Mouse (Mus musculus): ENCODE data around the gene Prss28. TPM values are rescaled to one million over a fixed set of nuclear protein-coding genes. Genes with fewer than 3 reads are reported as not detected.

The Prss28 gene
- polyA plus RNA-seq (2012; rRNA removed), result not detected in 2 replicates

DNA sequence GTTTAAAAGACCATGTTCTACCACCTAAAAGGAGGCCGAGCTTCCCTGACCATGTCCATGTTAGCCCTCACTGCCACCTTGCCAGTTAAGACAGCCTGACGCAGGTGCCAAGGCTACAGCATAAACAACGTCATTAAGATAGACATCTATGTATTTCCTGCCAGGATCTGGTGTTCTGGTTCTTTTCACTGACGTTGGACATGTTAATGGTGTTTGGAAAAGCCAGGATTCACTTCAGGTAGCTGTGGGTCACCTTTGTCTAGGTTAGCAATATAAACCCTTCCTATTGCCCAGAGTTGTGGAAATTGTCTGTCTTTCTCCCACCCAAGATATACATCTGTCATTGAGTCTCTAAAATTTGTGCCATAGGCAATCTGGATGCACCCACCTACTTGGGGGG lies at the start of gene Prss28:
TSS of gene Prss28 (plus strand) at position 301 of the 400 bp plus-strand sequence.
- 55% methylated on average over 4 of the region's 4 CpGs for WGBS
- no peak within 1 kb of the TSS for H3K4me3 ChIP-seq (ENCODE audit: low read depth, low read length)
- H3K27ac ChIP-seq (ENCODE audit: insufficient read depth, low read depth, low read length), result no peak within 1 kb of the TSS
- H3K27me3 ChIP-seq (ENCODE audit: control insufficient read depth, insufficient read depth, low read length), result no peaks in the 10 kb centered on the region
- no peaks in the 10 kb centered on the region for H3K4me1 ChIP-seq (ENCODE audit: control insufficient read depth, insufficient read depth, insufficient read length, low read length)
- H3K36me3 ChIP-seq (ENCODE audit: control insufficient read depth, insufficient read depth, low read length), result no peaks in the 10 kb centered on the region
- no peak for TF ChIP-seq CTCF (IDR thresholded peaks at IDR 0.05; ENCODE audit: extremely low read depth, insufficient read length, insufficient replicate concordance, low read depth, low read length)
- no peak for TF ChIP-seq POLR2A (IDR thresholded peaks at IDR 0.05; ENCODE audit: low read depth, low read length)

DNA sequence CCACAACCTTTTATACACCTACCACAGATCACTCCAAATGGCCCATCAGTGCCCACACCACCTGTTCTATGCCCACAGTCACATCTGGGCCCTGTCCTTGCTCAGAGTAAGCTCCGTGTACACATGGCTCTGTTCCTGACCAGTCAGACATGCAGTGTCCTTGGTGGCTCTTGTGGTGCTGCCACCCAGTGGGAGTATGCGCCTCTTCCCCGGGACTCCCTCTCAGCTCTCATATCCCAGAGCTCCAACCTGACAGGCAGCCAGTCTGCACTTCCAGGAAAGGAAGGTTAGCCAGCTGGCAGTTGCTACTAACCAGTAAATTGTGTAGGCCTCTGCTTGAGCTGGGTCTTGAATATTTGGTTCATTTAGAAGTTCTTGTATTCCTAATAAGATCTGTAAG lies 44.0 kb upstream of the Prss28 start:
- Histone ChIP-seq H3K27ac (ENCODE audit: insufficient read depth, low read depth, low read length) (no peak overlapping the region), H3K36me3 (ENCODE audit: control insufficient read depth, insufficient read depth, low read length) (peaks cover 70% of the 10 kb centered on the region), H3K27me3 (ENCODE audit: control insufficient read depth, insufficient read depth, low read length) (no peaks in the 10 kb centered on the region), H3K4me1 (ENCODE audit: control insufficient read depth, insufficient read depth, insufficient read length, low read length) (peaks cover under 1% of the 10 kb centered on the region; the same call in 1 of the 2 replicates), H3K4me3 (ENCODE audit: low read depth, low read length) (no peak overlapping the region)
- WGBS, result 53% methylated on average over 3 of the region's 3 CpGs
- peak; percentile 33; the same call in 1 of the 2 replicates for TF ChIP-seq CTCF (IDR thresholded peaks at IDR 0.05; ENCODE audit: extremely low read depth, insufficient read length, insufficient replicate concordance, low read depth, low read length)
- no peak for TF ChIP-seq POLR2A (IDR thresholded peaks at IDR 0.05; ENCODE audit: low read depth, low read length)

- peaks cover 30% of the 10 kb centered on the region for H3K36me3 ChIP-seq (ENCODE audit: control insufficient read depth, insufficient read depth, low read length)
- TF ChIP-seq POLR2A (IDR thresholded peaks at IDR 0.05; ENCODE audit: low read depth, low read length) (no peak), CTCF (IDR thresholded peaks at IDR 0.05; ENCODE audit: extremely low read depth, insufficient read length, insufficient replicate concordance, low read depth, low read length) (no peak)
- H3K4me3 ChIP-seq (ENCODE audit: low read depth, low read length), result no peak overlapping the region
- H3K27me3 ChIP-seq (ENCODE audit: control insufficient read depth, insufficient read depth, low read length), result no peaks in the 10 kb centered on the region
- no peak overlapping the region for H3K27ac ChIP-seq (ENCODE audit: insufficient read depth, low read depth, low read length)
- 49% methylated on average over 2 of the region's 2 CpGs for WGBS
- peaks cover 21% of the 10 kb centered on the region; the same call in 1 of the 2 replicates for H3K4me1 ChIP-seq (ENCODE audit: control insufficient read depth, insufficient read depth, insufficient read length, low read length)
These were observed 37.6 kb upstream of the Prss28 start for GRCm38 (mm10) chr17:25270795-25271335.

- under 1% methylated on average over 10 of the region's 10 CpGs for WGBS
- H3K4me3 ChIP-seq (ENCODE audit: low read depth, low read length), result peak overlapping the region; percentile 88
- peaks cover 16% of the 10 kb centered on the region for H3K36me3 ChIP-seq (ENCODE audit: control insufficient read depth, insufficient read depth, low read length)
- TF ChIP-seq CTCF (IDR thresholded peaks at IDR 0.05; ENCODE audit: extremely low read depth, insufficient read length, insufficient replicate concordance, low read depth, low read length) (no peak), POLR2A (IDR thresholded peaks at IDR 0.05; ENCODE audit: low read depth, low read length) (no peak)
- peaks cover 21% of the 10 kb centered on the region; the same call in 1 of the 2 replicates for H3K4me1 ChIP-seq (ENCODE audit: control insufficient read depth, insufficient read depth, insufficient read length, low read length)
- no peaks in the 10 kb centered on the region for H3K27me3 ChIP-seq (ENCODE audit: control insufficient read depth, insufficient read depth, low read length)
- peak overlapping the region; percentile 99 for H3K27ac ChIP-seq (ENCODE audit: insufficient read depth, low read depth, low read length)
These were observed 36.1 kb upstream of the Prss28 start for GRCm38 (mm10) chr17:25272326-25272725.

DNA sequence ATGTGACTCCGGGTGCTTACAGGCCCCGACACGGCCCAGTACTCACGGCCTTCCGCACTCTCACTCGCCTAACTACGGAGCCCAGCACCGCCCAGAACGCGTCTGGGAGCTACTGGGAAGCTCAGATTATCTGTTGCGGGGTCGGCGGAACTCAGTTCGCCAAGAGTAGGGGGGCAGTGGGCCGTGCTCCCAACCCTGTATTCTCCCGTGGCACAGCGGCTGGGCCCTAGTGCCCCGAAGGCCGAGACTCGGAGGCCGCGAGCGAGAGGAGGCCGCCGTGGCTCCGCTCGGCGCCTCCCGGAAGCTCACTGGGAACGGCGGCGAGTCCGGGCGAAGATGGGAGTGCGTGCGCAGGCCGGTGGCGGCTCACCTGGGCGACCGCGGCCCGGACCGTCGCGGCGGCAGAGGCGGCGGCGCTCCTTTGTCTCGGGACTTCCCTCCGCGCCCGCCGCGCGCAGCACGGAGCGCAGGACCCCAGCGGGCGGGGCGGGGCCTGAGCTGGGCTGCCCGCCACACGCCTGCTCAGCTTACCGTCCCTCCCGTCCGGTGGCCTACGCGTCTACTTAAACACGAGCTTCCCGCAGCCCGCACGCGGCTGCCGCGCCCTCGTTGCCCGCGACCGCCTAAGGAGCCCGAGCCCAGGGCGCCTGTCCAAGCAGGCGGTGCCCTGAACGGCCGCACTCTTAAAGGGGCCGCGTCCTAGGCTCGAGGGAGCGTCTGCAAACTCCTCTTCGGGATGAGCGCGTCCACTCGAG lies 35.3 kb upstream of the Prss28 start:
- Histone ChIP-seq H3K27ac (ENCODE audit: insufficient read depth, low read depth, low read length) (peak overlapping the region; percentile 99), H3K4me3 (ENCODE audit: low read depth, low read length) (peak overlapping the region; percentile 88), H3K27me3 (ENCODE audit: control insufficient read depth, insufficient read depth, low read length) (no peaks in the 10 kb centered on the region), H3K4me1 (ENCODE audit: control insufficient read depth, insufficient read depth, insufficient read length, low read length) (peaks cover 21% of the 10 kb centered on the region; the same call in 1 of the 2 replicates), H3K36me3 (ENCODE audit: control insufficient read depth, insufficient read depth, low read length) (peaks cover 9% of the 10 kb centered on the region)
- under 1% methylated on average over 91 of the region's 92 CpGs for WGBS
- TF ChIP-seq CTCF (IDR thresholded peaks at IDR 0.05; ENCODE audit: extremely low read depth, insufficient read length, insufficient replicate concordance, low read depth, low read length) (no peak), POLR2A (IDR thresholded peaks at IDR 0.05; ENCODE audit: low read depth, low read length) (no peak; the same call in none of the 2 replicates)

DNA sequence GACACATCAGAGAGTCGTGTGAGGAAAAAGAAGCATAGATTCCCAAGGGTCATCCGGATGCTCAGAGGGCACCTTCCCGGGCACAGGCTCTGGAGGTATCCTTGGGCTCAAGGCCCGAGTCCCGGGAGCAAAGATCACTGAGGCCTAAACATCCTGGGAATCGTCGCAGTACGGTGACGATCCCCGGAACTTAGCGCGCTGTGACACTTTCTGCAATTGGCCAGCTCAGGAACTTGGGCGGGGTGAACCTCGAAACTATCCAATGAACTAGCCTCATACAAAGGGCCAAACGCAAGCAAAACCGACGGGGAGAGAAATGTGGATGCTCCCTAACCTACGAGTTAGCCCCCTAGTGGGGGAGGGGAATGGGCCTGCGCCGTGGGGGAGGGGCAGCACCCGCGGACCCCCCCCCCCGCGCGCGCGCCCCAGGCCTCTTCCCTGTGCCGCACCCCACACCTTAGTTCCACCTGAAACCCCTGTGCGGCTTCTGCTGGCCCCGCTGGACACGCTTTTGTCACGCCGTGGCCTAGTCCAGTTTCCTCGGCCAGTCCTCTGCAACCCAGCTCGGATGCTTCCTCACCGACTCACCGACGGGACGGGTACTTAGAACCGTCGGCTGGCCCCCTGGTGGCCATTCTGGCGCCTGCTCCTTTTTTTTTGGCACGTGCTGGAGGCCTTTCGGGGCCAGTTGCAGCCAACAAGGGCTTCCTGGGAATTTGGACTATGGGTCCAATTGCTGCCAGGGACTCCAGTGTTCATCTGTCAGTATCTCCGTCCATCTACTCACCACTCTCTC lies 34.5 kb upstream of the Prss28 start:
- Histone ChIP-seq H3K36me3 (ENCODE audit: control insufficient read depth, insufficient read depth, low read length) (peaks cover 1% of the 10 kb centered on the region), H3K27ac (ENCODE audit: insufficient read depth, low read depth, low read length) (peak overlapping the region; percentile 99), H3K4me1 (ENCODE audit: control insufficient read depth, insufficient read depth, insufficient read length, low read length) (peaks cover 21% of the 10 kb centered on the region; the same call in 1 of the 2 replicates), H3K27me3 (ENCODE audit: control insufficient read depth, insufficient read depth, low read length) (no peaks in the 10 kb centered on the region), H3K4me3 (ENCODE audit: low read depth, low read length) (peak overlapping the region; percentile 88)
- peak; percentile 85 for TF ChIP-seq CTCF (IDR thresholded peaks at IDR 0.05; ENCODE audit: extremely low read depth, insufficient read length, insufficient replicate concordance, low read depth, low read length)
- peak; percentile 55; the same call in 1 of the 2 replicates for TF ChIP-seq POLR2A (IDR thresholded peaks at IDR 0.05; ENCODE audit: low read depth, low read length)
- WGBS, result 1% methylated on average over 45 of the region's 45 CpGs

All from small intestine, adult 2 months (tissue).